Mouse (Mus musculus) embryonic fibroblast, embryonic 13.5 days (primary cell): ENCODE measurements around the gene Slc7a4.

Experiments used
- CTCF ChIP-seq: IDR thresholded peaks from 2 replicates; pipeline ENCODE4 v1.5.1; 2011; ENCODE audit warnings: mild to moderate bottlenecking, control low read depth, low read length, moderate library complexity, borderline replicate concordance; ENCODE audit not compliant: insufficient read depth
- POLR2A ChIP-seq: IDR thresholded peaks from 2 replicates; pipeline ENCODE4 v1.6.1; 2011; ENCODE audit warnings: low read depth, mild to moderate bottlenecking, control low read depth, low read length, moderate library complexity

DNA sequence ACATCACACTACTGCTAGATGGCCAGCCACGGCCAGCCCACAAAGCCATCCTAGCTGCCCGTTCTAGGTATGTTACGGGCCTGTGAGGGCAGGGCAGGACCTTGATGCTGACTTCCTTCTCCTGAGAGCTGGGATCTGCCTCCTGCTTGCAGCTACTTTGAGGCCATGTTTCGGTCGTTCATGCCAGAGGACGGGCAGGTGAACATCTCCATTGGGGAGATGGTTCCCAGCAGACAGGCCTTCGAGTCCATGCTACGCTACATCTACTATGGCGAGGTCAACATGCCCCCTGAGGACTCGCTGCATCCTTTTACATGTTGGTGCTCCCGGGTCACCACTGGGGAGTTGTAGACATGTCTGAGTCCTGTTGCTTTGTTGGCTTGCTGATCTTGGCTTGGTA lies 58.9 kb downstream of the Slc7a4 start:
- TF ChIP-seq CTCF (no peak), POLR2A (no peak)
